Comparison of ENCODE assay signal across 12 mouse cellular contexts in the genomic region with DNA sequence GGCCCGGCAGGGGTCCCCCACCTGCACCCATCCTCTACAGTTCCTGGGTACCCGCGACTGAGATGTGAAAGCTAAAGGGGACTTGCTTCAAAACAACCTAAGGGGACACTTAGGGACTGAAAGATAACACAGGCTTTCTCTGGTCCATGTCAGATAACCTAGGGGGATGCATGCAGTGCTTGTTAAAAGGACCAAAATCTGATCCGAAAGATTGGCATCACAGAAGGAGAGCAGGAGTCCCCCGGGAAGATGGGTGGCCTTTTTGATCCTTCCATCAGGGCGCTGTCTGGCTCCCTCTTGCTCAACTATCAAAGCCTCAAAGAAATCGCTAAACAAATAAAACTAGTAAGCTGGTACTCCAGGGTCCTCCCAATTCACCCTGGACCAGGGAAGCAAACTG. TPM values are rescaled to one million over a fixed set of nuclear protein-coding genes. Genes with fewer than 3 reads are reported as not detected.
DNase-seq lines count a peak whose midpoint lies in the region; ATAC-seq and TF ChIP-seq lines count a peak whose summit lies in the region.
"Had no signal": no experiment of that assay in that cellular context is flagged by ENCODE, and none has a peak within 500 bp of the region (broad histone marks: within the 10 kb centered on the region; RNA-seq: fewer than 3 reads in every experiment).

No protein-coding gene starts in this region.

- H3K9ac ChIP-seq in ES-Bruce4 (ENCODE audit: low read depth, poor library complexity, severe bottlenecking) = no peak overlapping the region
- no peak overlapping the region for H3K9ac ChIP-seq in liver, embryonic 16.5 days (ENCODE audit: low read depth, low read length)

- H3K4me1 ChIP-seq in ES-Bruce4 (ENCODE audit: control insufficient read depth, insufficient read depth, low read length) = no peaks in the 10 kb centered on the region
- H3K4me1 ChIP-seq in hindbrain, embryonic 10.5 days (replicated peaks) = peaks cover 41% of the 10 kb centered on the region
- peaks cover 2% of the 10 kb centered on the region; the same call in 1 of the 2 replicates for H3K4me1 ChIP-seq in liver, embryonic 16.5 days (ENCODE audit: control insufficient read depth, low read depth, low read length)

- no peaks in the 10 kb centered on the region for H3K36me3 ChIP-seq in ES-Bruce4 (ENCODE audit: control insufficient read depth, insufficient read depth, low read length, poor library complexity, severe bottlenecking)
- H3K36me3 ChIP-seq in hindbrain, embryonic 10.5 days = no peaks in the 10 kb centered on the region
- no peaks in the 10 kb centered on the region for H3K36me3 ChIP-seq in liver, embryonic 16.5 days (ENCODE audit: control insufficient read depth, insufficient read depth)

- H3K4me2 ChIP-seq in liver, embryonic 16.5 days (ENCODE audit: low read depth, low read length) = peak overlapping the region; percentile 64

- 3% methylated on average over 7 of the region's 7 CpGs for WGBS in hindbrain, embryonic 10.5 days
- whole genome bisulfite sequencing in liver, embryonic 16.5 days (ENCODE audit: insufficient replicate concordance) = 0% methylated on average over 7 of the region's 7 CpGs

- H3K27me3 ChIP-seq in ES-Bruce4 (ENCODE audit: control insufficient read depth, insufficient read depth, low read length, poor library complexity, severe bottlenecking) = peaks cover 17% of the 10 kb centered on the region
- H3K27me3 ChIP-seq in hindbrain, embryonic 10.5 days (ENCODE audit: insufficient read depth, poor library complexity, severe bottlenecking) = peaks cover 73% of the 10 kb centered on the region
- peaks cover 35% of the 10 kb centered on the region for H3K27me3 ChIP-seq in liver, embryonic 16.5 days (ENCODE audit: control insufficient read depth, insufficient read depth, low read depth, low read length)

- TF ChIP-seq EP300 in ES-Bruce4 (IDR thresholded peaks at IDR 0.05; ENCODE audit: insufficient read depth, low read depth, low read length) = no peak

- intact Hi-C loops in gastrocnemius, adult 2 months (cut with DNase I) = no loop called here

- peak overlapping the region; percentile 67 for H3K4me3 ChIP-seq in gastrocnemius, adult 2 months
- peak overlapping the region; percentile 67 for H3K4me3 ChIP-seq in ES-Bruce4 (ENCODE audit: low read depth, low read length)
- H3K4me3 ChIP-seq in hindbrain, embryonic 10.5 days = peak overlapping the region; percentile 72
- H3K4me3 ChIP-seq in liver, embryonic 16.5 days (ENCODE audit: low read depth, low read length) = peak overlapping the region; percentile 49

- no peaks in the 10 kb centered on the region for H3K9me3 ChIP-seq in ES-Bruce4 (replicated peaks; ENCODE audit: control insufficient read depth, insufficient read depth, low read length, poor library complexity, severe bottlenecking)
- H3K9me3 ChIP-seq in hindbrain, embryonic 10.5 days = no peaks in the 10 kb centered on the region
- no peaks in the 10 kb centered on the region for H3K9me3 ChIP-seq in liver, embryonic 16.5 days (replicated peaks; ENCODE audit: control insufficient read depth, low read length)
- H3K9me3 ChIP-seq: megakaryocyte, embryonic 14.5 days had no signal

- no peak for ATAC-seq in liver, embryonic 16.5 days (ENCODE audit: low read depth)
- no peak for ATAC-seq in megakaryocyte progenitor cell, adult 5-6 weeks (replicated peaks; ENCODE audit: poor library complexity)

- no peak for TF ChIP-seq POLR2A in ES-Bruce4 (IDR thresholded peaks at IDR 0.05; ENCODE audit: insufficient read depth, low read length)

- no peak overlapping the region for H3K27ac ChIP-seq in gastrocnemius, adult 2 months
- no peak overlapping the region for H3K27ac ChIP-seq in ES-Bruce4 (ENCODE audit: insufficient read depth, low read length)
- peak overlapping the region; percentile 81 for H3K27ac ChIP-seq in hindbrain, embryonic 10.5 days
- H3K27ac ChIP-seq in liver, embryonic 16.5 days (ENCODE audit: low read length) = no peak overlapping the region

- TF ChIP-seq CTCF in gastrocnemius, adult 2 months (IDR thresholded peaks at IDR 0.05) = no peak
- TF ChIP-seq CTCF in ES-Bruce4 (IDR thresholded peaks at IDR 0.05; ENCODE audit: low read depth, low read length) = no peak

- DNase-seq in gastrocnemius, adult 2 months = no peak
- DNase-seq in gastrocnemius, postnatal 25 days = no peak
- DNase-seq in hindbrain, embryonic 10.5 days (ENCODE audit: low spot score) = no peak
- no peak for DNase-seq in layer of hippocampus, postnatal 14 days (ENCODE audit: low spot score in 2 of 2)
- no peak for DNase-seq in spleen, adult 12 weeks (ENCODE audit: low spot score)

RNA-seq across cellular contexts. Expression of a gene that starts 0.4 kb away (rescaled TPM):
- total RNA-seq in gastrocnemius, adult 2 months (2021) = not detected
- under 1 TPM in 1 of 2 experiments, not detected in 1; 0.35 TPM for total RNA-seq in gastrocnemius, postnatal 25 days (2021)
- 0.27 TPM in 1 of 2 replicates, not detected in the other for polyA plus RNA-seq in ES-Bruce4 (2011; ENCODE audit: insufficient read depth, insufficient read length, low read depth, missing spikeins)
- polyA plus RNA-seq in hindbrain, embryonic 10.5 days (2016; fragmentation: Nextera tagmentation; extraction: Ambion mirVana) = 4.0 and 4.8 TPM in 2 replicates
- polyA plus RNA-seq in liver, embryonic 16.5 days (2015; fragmentation: Nextera tagmentation; extraction: Ambion mirVana) = 0.63 and 0.71 TPM in 2 replicates
- 1 to 10 TPM; 4.5 to 4.7 TPM for total RNA-seq in layer of hippocampus, postnatal 14 days (2021)
- total RNA-seq in megakaryocyte progenitor cell, adult 5-6 weeks (2015) = not detected in 2 replicates
- total RNA-seq in megakaryocyte progenitor cell, adult 5-6 weeks (2017) = 0.14 TPM in 1 of 2 replicates, not detected in the other

RNA-seq across cellular contexts. Expression of a gene that starts 18.2 kb away (rescaled TPM):
- not detected for total RNA-seq in gastrocnemius, adult 2 months (2021)
- not detected for total RNA-seq in gastrocnemius, postnatal 25 days (2021)
- not detected in 2 replicates for polyA plus RNA-seq in ES-Bruce4 (2011; ENCODE audit: insufficient read depth, insufficient read length, low read depth, missing spikeins)
- 0.27 and 0.56 TPM in 2 replicates for polyA plus RNA-seq in hindbrain, embryonic 10.5 days (2016; fragmentation: Nextera tagmentation; extraction: Ambion mirVana)
- not detected in 2 replicates for polyA plus RNA-seq in liver, embryonic 16.5 days (2015; fragmentation: Nextera tagmentation; extraction: Ambion mirVana)
- 1 to 10 TPM in 1 of 2 experiments, under 1 TPM in 1; 0.79 to 1.9 TPM for total RNA-seq in layer of hippocampus, postnatal 14 days (2021)
- total RNA-seq in megakaryocyte progenitor cell, adult 5-6 weeks (2015) = not detected in 2 replicates
- not detected in 2 replicates for total RNA-seq in megakaryocyte progenitor cell, adult 5-6 weeks (2017)
- total RNA-seq: adrenal gland, postnatal 4 days had no signal
- polyA plus RNA-seq: C2C12; testis, adult 2 months had no signal

Comparison
In these comparisons a context has a peak if more than half of its experiments do, and no peak if none do; other contexts are left out.
1. RNA of a gene that starts 0.4 kb away (total RNA-seq): 4.5 to 4.7 TPM in layer of hippocampus, postnatal 14 days; 0.35 TPM in gastrocnemius, postnatal 25 days, not detected in gastrocnemius, adult 2 months and 0.14 TPM in megakaryocyte progenitor cell, adult 5-6 weeks; every median in the first group is over 4 times any median in the second.
2. Peak in every context shown above with its lines, with median percentiles within 50 percentile points of each other: H3K4me3 ChIP-seq.